ENCODE assay signal across 16 mouse cellular contexts in the genomic region with DNA sequence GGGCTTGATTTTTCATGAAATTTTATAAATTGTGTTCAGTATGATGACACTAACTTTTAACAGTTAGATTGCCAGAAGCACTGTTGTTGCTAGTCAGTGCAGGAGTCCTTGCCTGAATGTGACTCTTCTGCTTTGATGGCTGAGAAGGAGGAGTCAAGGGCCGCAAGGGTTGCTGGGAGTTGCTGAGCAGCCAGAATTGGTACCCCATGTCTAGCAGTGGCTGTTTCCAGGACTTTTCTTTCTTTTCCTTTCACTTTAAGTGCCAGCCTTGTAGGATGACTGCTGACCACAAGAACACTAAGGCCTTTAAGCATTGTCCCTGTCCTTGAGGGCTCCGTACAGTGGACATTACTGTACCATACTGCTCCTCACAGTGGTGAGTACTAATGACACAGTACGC. TPM values are rescaled to one million over a fixed set of nuclear protein-coding genes. Genes with fewer than 3 reads are reported as not detected.
DNase-seq lines count a peak whose midpoint lies in the region; ATAC-seq lines count a peak whose summit lies in the region.
"Had no signal": no experiment of that assay in that cellular context is flagged by ENCODE, and none has a peak within 500 bp of the region (broad histone marks: within the 10 kb centered on the region; RNA-seq: fewer than 3 reads in every experiment).

No protein-coding gene starts in this region.

- H3K9ac ChIP-seq in heart, embryonic 12.5 days, result no peak overlapping the region
- H3K9ac ChIP-seq in liver, embryonic 15.5 days, result no peak overlapping the region
- H3K9ac ChIP-seq in liver, embryonic 11.5 days (ENCODE audit: low read depth, low read length), result no peak overlapping the region
- H3K9ac ChIP-seq: heart, embryonic 15.5 days; limb, embryonic 13.5 days; neural tube, embryonic 13.5 days had no signal

- ATAC-seq in heart, embryonic 12.5 days (ENCODE audit: insufficient number of reproducible peaks, low FRiP score), result no peak
- ATAC-seq in liver, embryonic 15.5 days (ENCODE audit: insufficient read depth), result no peak
- no peak for ATAC-seq in liver, embryonic 11.5 days (replicated peaks; ENCODE audit: low FRiP score)
- ATAC-seq: lung, postnatal 0 days had no signal

- H3K4me1 ChIP-seq in heart, embryonic 12.5 days (replicated peaks), result peaks cover 62% of the 10 kb centered on the region
- peaks cover 71% of the 10 kb centered on the region for H3K4me1 ChIP-seq in liver, embryonic 15.5 days (replicated peaks)
- H3K4me1 ChIP-seq in liver, embryonic 11.5 days (replicated peaks; ENCODE audit: control insufficient read depth, insufficient read depth, low read length), result peaks cover 55% of the 10 kb centered on the region
- peaks cover 24% of the 10 kb centered on the region for H3K4me1 ChIP-seq in forebrain, embryonic 10.5 days

- no peak overlapping the region for H3K4me2 ChIP-seq in heart, embryonic 12.5 days
- H3K4me2 ChIP-seq in liver, embryonic 15.5 days, result no peak overlapping the region; the same call in 1 of the 2 replicates
- no peak overlapping the region for H3K4me2 ChIP-seq in liver, embryonic 11.5 days
- H3K4me2 ChIP-seq: heart, embryonic 15.5 days; limb, embryonic 13.5 days; neural tube, embryonic 13.5 days had no signal

- no peaks in the 10 kb centered on the region for H3K27me3 ChIP-seq in heart, embryonic 12.5 days (replicated peaks)
- H3K27me3 ChIP-seq in liver, embryonic 15.5 days, result no peaks in the 10 kb centered on the region
- no peaks in the 10 kb centered on the region for H3K27me3 ChIP-seq in liver, embryonic 11.5 days (replicated peaks; ENCODE audit: control insufficient read depth, insufficient read depth, low read length)
- no peaks in the 10 kb centered on the region for H3K27me3 ChIP-seq in forebrain, embryonic 10.5 days (ENCODE audit: poor library complexity, severe bottlenecking)
- H3K27me3 ChIP-seq: heart, embryonic 15.5 days; limb, embryonic 13.5 days; neural tube, embryonic 13.5 days had no signal

- WGBS in heart, embryonic 12.5 days, result 89% methylated on average over 3 of the region's 3 CpGs
- WGBS in liver, embryonic 15.5 days (ENCODE audit: insufficient replicate concordance), result 79% methylated on average over 3 of the region's 3 CpGs
- 88% methylated on average over 3 of the region's 3 CpGs for WGBS in liver, embryonic 11.5 days
- WGBS in forebrain, embryonic 10.5 days, result 96% methylated on average over 3 of the region's 3 CpGs

- no peak for DNase-seq in heart, postnatal 36 days
- DNase-seq in liver, embryonic 11.5 days (ENCODE audit: low spot score), result no peak
- DNase-seq in R1 (ENCODE audit: low read depth, low spot score), result peak; percentile 63
- no peak for DNase-seq in forebrain, embryonic 10.5 days (ENCODE audit: extremely low spot score, low spot score)
- no peak for DNase-seq in right cerebral cortex, adult 18-20 months
- DNase-seq: cerebellum, adult 11-12 months; cerebellum, postnatal 36 days; gastrocnemius, postnatal 36 days had no signal

- peak overlapping the region; percentile 48 for H3K27ac ChIP-seq in heart, embryonic 12.5 days (ENCODE audit: poor library complexity, severe bottlenecking)
- H3K27ac ChIP-seq in liver, embryonic 15.5 days (replicated peaks), result peak overlapping the region; percentile 41; the same call in 1 of the 2 replicates
- H3K27ac ChIP-seq in liver, embryonic 11.5 days (ENCODE audit: low read depth, low read length), result no peak overlapping the region
- H3K27ac ChIP-seq in forebrain, embryonic 10.5 days, result no peak overlapping the region
- H3K27ac ChIP-seq: embryonic facial prominence, embryonic 10.5 days; limb, embryonic 13.5 days; neural tube, embryonic 13.5 days had no signal

- no peak overlapping the region for H3K4me3 ChIP-seq in heart, embryonic 12.5 days
- H3K4me3 ChIP-seq in liver, embryonic 15.5 days (replicated peaks), result no peak overlapping the region
- H3K4me3 ChIP-seq in liver, embryonic 11.5 days (ENCODE audit: low read depth, low read length), result no peak overlapping the region
- H3K4me3 ChIP-seq in forebrain, embryonic 10.5 days, result no peak overlapping the region
- H3K4me3 ChIP-seq: embryonic facial prominence, embryonic 10.5 days; erythroblast, embryonic 14.5 days; heart, embryonic 15.5 days; limb, embryonic 13.5 days; neural tube, embryonic 13.5 days had no signal

- intact Hi-C loops in heart, postnatal 36 days (cut with DNase I), result no loop called here

- peaks cover 4% of the 10 kb centered on the region; the same call in 1 of the 2 replicates for H3K36me3 ChIP-seq in heart, embryonic 12.5 days
- peaks cover 1% of the 10 kb centered on the region for H3K36me3 ChIP-seq in liver, embryonic 15.5 days (replicated peaks)
- H3K36me3 ChIP-seq in liver, embryonic 11.5 days (ENCODE audit: control insufficient read depth, insufficient read depth, low read length), result no peaks in the 10 kb centered on the region
- H3K36me3 ChIP-seq in forebrain, embryonic 10.5 days (replicated peaks), result peaks cover 17% of the 10 kb centered on the region
- H3K36me3 ChIP-seq: neural tube, embryonic 13.5 days had no signal

- H3K9me3 ChIP-seq in heart, embryonic 12.5 days (replicated peaks), result no peaks in the 10 kb centered on the region
- H3K9me3 ChIP-seq in liver, embryonic 15.5 days (replicated peaks), result no peaks in the 10 kb centered on the region
- H3K9me3 ChIP-seq in liver, embryonic 11.5 days (ENCODE audit: control insufficient read depth, low read length), result no peaks in the 10 kb centered on the region
- H3K9me3 ChIP-seq in forebrain, embryonic 10.5 days, result no peaks in the 10 kb centered on the region
- H3K9me3 ChIP-seq: embryonic facial prominence, embryonic 10.5 days; heart, embryonic 15.5 days; limb, embryonic 13.5 days; neural tube, embryonic 13.5 days had no signal

RNA-seq across cellular contexts. Expression of a gene that starts 7.7 kb away (rescaled TPM):
- polyA plus RNA-seq in heart, embryonic 12.5 days (2016; fragmentation: Nextera tagmentation; extraction: Ambion mirVana), result 9.9 and 10.4 TPM in 2 replicates
- 1 to 10 TPM; 3.5 to 4.2 TPM for total RNA-seq in heart, postnatal 36 days (2021)
- polyA plus RNA-seq in liver, embryonic 15.5 days (2015; fragmentation: Nextera tagmentation; extraction: Ambion mirVana), result 3.3 and 3.4 TPM in 2 replicates
- polyA plus RNA-seq in liver, embryonic 11.5 days (2014; fragmentation: Nextera tagmentation; extraction: Ambion mirVana), result 9.4 and 11.1 TPM in 2 replicates
- polyA plus RNA-seq in forebrain, embryonic 10.5 days (2016; fragmentation: Nextera tagmentation; extraction: Ambion mirVana), result 8.0 and 8.4 TPM in 2 replicates

RNA-seq across cellular contexts. Expression of a gene that starts 8.3 kb away (rescaled TPM):
- polyA plus RNA-seq in heart, embryonic 12.5 days (2016; fragmentation: Nextera tagmentation; extraction: Ambion mirVana), result 13.0 and 15.4 TPM in 2 replicates
- total RNA-seq in heart, postnatal 36 days (2021), result 10 to 100 TPM in 1 of 2 experiments, 1 to 10 TPM in 1; 5.4 to 10.4 TPM
- polyA plus RNA-seq in liver, embryonic 15.5 days (2015; fragmentation: Nextera tagmentation; extraction: Ambion mirVana), result 5.1 and 6.1 TPM in 2 replicates
- 14.3 and 16.6 TPM in 2 replicates for polyA plus RNA-seq in liver, embryonic 11.5 days (2014; fragmentation: Nextera tagmentation; extraction: Ambion mirVana)
- polyA plus RNA-seq in forebrain, embryonic 10.5 days (2016; fragmentation: Nextera tagmentation; extraction: Ambion mirVana), result 18.6 and 20.1 TPM in 2 replicates

RNA-seq across cellular contexts. Expression of a gene that starts 26.2 kb away (rescaled TPM):
- polyA plus RNA-seq in heart, embryonic 12.5 days (2016; fragmentation: Nextera tagmentation; extraction: Ambion mirVana), result 23.2 and 23.9 TPM in 2 replicates
- total RNA-seq in heart, postnatal 36 days (2021), result 1 to 10 TPM; 5.7 to 7.8 TPM
- 1.4 and 1.6 TPM in 2 replicates for polyA plus RNA-seq in liver, embryonic 15.5 days (2015; fragmentation: Nextera tagmentation; extraction: Ambion mirVana)
- 4.2 and 5.4 TPM in 2 replicates for polyA plus RNA-seq in liver, embryonic 11.5 days (2014; fragmentation: Nextera tagmentation; extraction: Ambion mirVana)
- 3.1 and 3.7 TPM in 2 replicates for polyA plus RNA-seq in forebrain, embryonic 10.5 days (2016; fragmentation: Nextera tagmentation; extraction: Ambion mirVana)

RNA-seq across cellular contexts. Expression of a gene that starts 39.6 kb away (rescaled TPM):
- polyA plus RNA-seq in heart, embryonic 12.5 days (2016; fragmentation: Nextera tagmentation; extraction: Ambion mirVana), result 2.8 and 3.8 TPM in 2 replicates
- not detected for total RNA-seq in heart, postnatal 36 days (2021)
- 0.05 and 0.10 TPM in 2 replicates for polyA plus RNA-seq in liver, embryonic 15.5 days (2015; fragmentation: Nextera tagmentation; extraction: Ambion mirVana)
- 0.51 TPM in 2 replicates for polyA plus RNA-seq in liver, embryonic 11.5 days (2014; fragmentation: Nextera tagmentation; extraction: Ambion mirVana)
- 0.30 and 0.47 TPM in 2 replicates for polyA plus RNA-seq in forebrain, embryonic 10.5 days (2016; fragmentation: Nextera tagmentation; extraction: Ambion mirVana)
- total RNA-seq: gastrocnemius, postnatal 36 days had no signal
- polyA plus RNA-seq: erythroblast, embryonic 14.5 days had no signal

RNA-seq across cellular contexts. Expression of a gene that starts 53.0 kb away (rescaled TPM):
- 8.5 and 9.1 TPM in 2 replicates for polyA plus RNA-seq in heart, embryonic 12.5 days (2016; fragmentation: Nextera tagmentation; extraction: Ambion mirVana)
- total RNA-seq in heart, postnatal 36 days (2021), result 1 to 10 TPM; 1.7 to 2.2 TPM
- polyA plus RNA-seq in liver, embryonic 15.5 days (2015; fragmentation: Nextera tagmentation; extraction: Ambion mirVana), result 0.17 and 0.25 TPM in 2 replicates
- polyA plus RNA-seq in liver, embryonic 11.5 days (2014; fragmentation: Nextera tagmentation; extraction: Ambion mirVana), result 2.4 and 2.8 TPM in 2 replicates
- 2.6 and 3.1 TPM in 2 replicates for polyA plus RNA-seq in forebrain, embryonic 10.5 days (2016; fragmentation: Nextera tagmentation; extraction: Ambion mirVana)

Comparison
In these comparisons a context has a peak if more than half of its experiments do, and no peak if none do; other contexts are left out.
1. H3K27ac ChIP-seq: peak in heart, embryonic 12.5 days (single experiment) and liver, embryonic 15.5 days (single experiment); none in liver, embryonic 11.5 days (single experiment) and forebrain, embryonic 10.5 days (single experiment).